Mouse (Mus musculus): ENCODE measurements around the gene Frmd4a. TPM values are rescaled to one million over a fixed set of nuclear protein-coding genes. Genes with fewer than 3 reads are reported as not detected.

Gene Frmd4a
- polyA plus RNA-seq, 1 experiment = 4.2 TPM

DNA sequence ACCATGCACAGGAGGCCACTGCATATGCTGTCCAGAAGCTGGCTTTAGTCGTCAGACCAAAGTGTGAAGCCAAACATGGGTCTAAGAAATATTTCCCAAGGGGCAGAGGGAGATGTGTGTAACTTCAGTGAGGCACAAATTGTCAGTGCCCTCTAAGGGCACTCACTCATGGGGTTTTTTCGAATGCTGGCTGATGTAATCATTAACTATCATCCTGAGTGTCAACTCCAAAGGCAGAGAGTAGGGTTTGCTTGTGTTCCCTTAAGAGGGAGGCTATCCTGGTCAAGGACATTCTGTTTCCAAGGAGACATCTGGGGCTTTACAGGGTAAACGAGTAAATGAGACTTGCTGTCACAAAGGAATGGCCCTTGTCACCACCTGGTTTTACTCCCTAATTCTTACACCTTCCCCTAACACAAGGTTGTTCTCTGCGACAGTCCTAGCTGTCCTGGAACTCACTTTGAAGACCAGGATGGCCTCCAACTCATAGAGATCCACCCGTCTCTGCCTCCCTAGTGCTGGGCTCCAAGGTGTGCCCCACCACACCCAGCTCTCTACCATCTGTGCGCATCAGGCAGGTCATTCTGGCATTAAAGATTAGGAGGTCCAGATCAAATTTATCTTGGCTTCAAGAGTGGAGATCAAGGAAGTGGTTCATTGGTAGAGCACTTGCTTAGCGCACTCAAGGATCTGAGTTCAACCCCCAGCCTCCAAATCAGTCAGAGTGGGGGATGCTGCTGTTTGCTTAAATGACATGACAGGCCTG lies 555.2 kb downstream of the Frmd4a start:
- Histone ChIP-seq H3K27me3 (ENCODE audit: control insufficient read depth, insufficient read depth, low read length) (no peaks in the 10 kb centered on the region), H3K4me3 (ENCODE audit: low read depth, low read length) (no peak overlapping the region), H3K27ac (ENCODE audit: insufficient read depth, low read depth, low read length) (no peak overlapping the region), H3K4me1 (ENCODE audit: control insufficient read depth, insufficient read depth, insufficient read length, low read length) (peaks cover 9% of the 10 kb centered on the region; the same call in 1 of the 2 replicates), H3K36me3 (ENCODE audit: control insufficient read depth, insufficient read depth, low read length) (peaks cover 12% of the 10 kb centered on the region)
- 54% methylated on average over 7 of the region's 7 CpGs for WGBS
- TF ChIP-seq POLR2A (IDR thresholded peaks at IDR 0.05; ENCODE audit: low read depth, low read length) = no peak
- no peak for TF ChIP-seq CTCF (IDR thresholded peaks at IDR 0.05; ENCODE audit: extremely low read depth, insufficient read length, insufficient replicate concordance, low read depth, low read length)

DNA sequence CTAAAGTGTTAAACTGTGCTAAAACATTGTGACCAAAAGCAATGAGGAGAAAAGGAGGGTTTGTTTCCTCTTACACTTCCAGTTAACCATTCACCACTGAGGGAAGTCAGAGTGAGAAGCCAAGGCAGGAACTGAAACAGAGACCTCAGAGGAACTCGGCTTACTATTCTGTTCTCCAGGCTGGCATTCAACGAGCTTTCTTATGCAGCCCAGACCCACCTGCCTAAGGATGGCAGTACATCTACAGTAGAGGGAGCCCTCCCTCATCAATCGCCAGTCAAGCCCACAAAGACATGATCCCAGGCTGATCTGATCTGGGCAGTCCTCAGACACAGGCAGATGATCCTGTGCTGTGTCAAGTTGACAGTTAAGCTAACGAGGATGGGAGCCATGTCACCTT lies 555.9 kb downstream of the Frmd4a start:
- H3K27ac ChIP-seq (ENCODE audit: insufficient read depth, low read depth, low read length) = no peak overlapping the region
- no peak overlapping the region for H3K4me3 ChIP-seq (ENCODE audit: low read depth, low read length)
- no peaks in the 10 kb centered on the region for H3K27me3 ChIP-seq (ENCODE audit: control insufficient read depth, insufficient read depth, low read length)
- peaks cover 9% of the 10 kb centered on the region; the same call in 1 of the 2 replicates for H3K4me1 ChIP-seq (ENCODE audit: control insufficient read depth, insufficient read depth, insufficient read length, low read length)
- TF ChIP-seq POLR2A (IDR thresholded peaks at IDR 0.05; ENCODE audit: low read depth, low read length) (no peak), CTCF (IDR thresholded peaks at IDR 0.05; ENCODE audit: extremely low read depth, insufficient read length, insufficient replicate concordance, low read depth, low read length) (no peak)
- 65% methylated on average over 4 of the region's 4 CpGs for WGBS
- peaks cover 12% of the 10 kb centered on the region for H3K36me3 ChIP-seq (ENCODE audit: control insufficient read depth, insufficient read depth, low read length)

DNA sequence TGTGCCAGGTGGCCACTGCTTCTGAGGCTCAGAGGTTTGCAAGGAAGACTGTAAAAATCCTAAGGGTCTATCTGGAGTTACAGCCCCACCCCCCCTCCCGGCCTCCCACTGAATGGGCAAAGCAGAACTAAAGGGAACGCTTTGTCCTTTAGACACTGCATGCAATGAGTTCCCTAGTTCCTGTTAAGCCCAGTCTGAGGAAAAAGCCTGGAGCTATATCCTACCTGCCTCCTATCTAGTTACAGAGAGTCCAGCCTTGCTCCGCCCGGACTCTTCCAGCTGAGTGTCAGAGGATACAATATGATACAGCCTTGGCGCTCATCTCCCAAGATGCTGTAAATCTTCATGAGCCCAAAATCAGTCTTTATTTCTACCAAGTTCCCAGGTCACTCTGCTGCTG lies 556.7 kb downstream of the Frmd4a start:
- H3K27me3 ChIP-seq (ENCODE audit: control insufficient read depth, insufficient read depth, low read length) = no peaks in the 10 kb centered on the region
- H3K4me1 ChIP-seq (ENCODE audit: control insufficient read depth, insufficient read depth, insufficient read length, low read length) = peaks cover 7% of the 10 kb centered on the region; the same call in 1 of the 2 replicates
- H3K4me3 ChIP-seq (ENCODE audit: low read depth, low read length) = no peak overlapping the region
- H3K27ac ChIP-seq (ENCODE audit: insufficient read depth, low read depth, low read length) = no peak overlapping the region
- WGBS = 93% methylated on average over 5 of the region's 5 CpGs
- TF ChIP-seq POLR2A (IDR thresholded peaks at IDR 0.05; ENCODE audit: low read depth, low read length) (no peak), CTCF (IDR thresholded peaks at IDR 0.05; ENCODE audit: extremely low read depth, insufficient read length, insufficient replicate concordance, low read depth, low read length) (no peak)
- peaks cover 12% of the 10 kb centered on the region for H3K36me3 ChIP-seq (ENCODE audit: control insufficient read depth, insufficient read depth, low read length)

DNA sequence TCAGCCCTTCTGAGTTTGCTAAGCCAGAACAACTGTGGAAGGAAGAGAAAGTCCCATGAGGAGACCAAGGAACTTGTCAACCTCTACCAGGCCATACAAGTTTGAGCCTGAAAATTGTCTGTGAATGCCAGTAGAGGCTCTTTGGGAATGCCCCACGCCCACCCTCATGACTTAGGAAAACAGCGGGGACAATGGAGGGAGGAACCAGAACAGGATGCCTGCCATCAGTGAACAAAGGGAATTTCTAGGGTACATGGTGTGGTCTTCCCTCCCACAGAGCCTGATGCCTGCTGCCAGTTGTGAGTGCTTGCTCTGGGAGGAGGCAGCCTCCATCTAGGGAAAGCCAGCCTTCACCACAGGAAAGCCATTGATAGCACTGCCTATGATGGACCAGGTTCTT lies 557.6 kb downstream of the Frmd4a start:
- no peak overlapping the region for H3K4me3 ChIP-seq (ENCODE audit: low read depth, low read length)
- TF ChIP-seq CTCF (IDR thresholded peaks at IDR 0.05; ENCODE audit: extremely low read depth, insufficient read length, insufficient replicate concordance, low read depth, low read length) = no peak
- no peak for TF ChIP-seq POLR2A (IDR thresholded peaks at IDR 0.05; ENCODE audit: low read depth, low read length)
- peaks cover 5% of the 10 kb centered on the region; the same call in 1 of the 2 replicates for H3K4me1 ChIP-seq (ENCODE audit: control insufficient read depth, insufficient read depth, insufficient read length, low read length)
- H3K36me3 ChIP-seq (ENCODE audit: control insufficient read depth, insufficient read depth, low read length) = peaks cover 12% of the 10 kb centered on the region
- H3K27me3 ChIP-seq (ENCODE audit: control insufficient read depth, insufficient read depth, low read length) = no peaks in the 10 kb centered on the region
- 91% methylated on average over 2 of the region's 2 CpGs for WGBS
- no peak overlapping the region for H3K27ac ChIP-seq (ENCODE audit: insufficient read depth, low read depth, low read length)

DNA sequence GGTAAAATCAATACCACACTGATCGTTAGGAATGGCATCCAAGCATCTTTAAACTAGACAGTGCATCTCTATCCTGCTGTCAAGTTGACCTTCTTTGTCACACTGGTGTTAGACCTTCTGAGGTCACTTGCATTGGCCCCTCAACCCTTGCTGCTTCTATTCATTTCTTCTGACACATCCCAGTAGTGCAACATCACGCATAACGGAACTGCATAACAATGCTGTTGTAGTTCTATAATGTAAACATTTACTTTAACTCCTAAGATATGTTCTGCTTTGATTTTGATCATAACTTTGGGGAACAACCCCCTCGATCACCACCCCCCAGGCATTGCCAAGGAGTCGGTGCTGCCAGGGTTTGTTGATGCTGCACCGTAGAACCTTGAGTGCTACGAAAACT lies 558.5 kb downstream of the Frmd4a start:
- Histone ChIP-seq H3K36me3 (ENCODE audit: control insufficient read depth, insufficient read depth, low read length) (peaks cover 12% of the 10 kb centered on the region), H3K4me3 (ENCODE audit: low read depth, low read length) (no peak overlapping the region), H3K27me3 (ENCODE audit: control insufficient read depth, insufficient read depth, low read length) (no peaks in the 10 kb centered on the region), H3K27ac (ENCODE audit: insufficient read depth, low read depth, low read length) (no peak overlapping the region), H3K4me1 (ENCODE audit: control insufficient read depth, insufficient read depth, insufficient read length, low read length) (peaks cover 4% of the 10 kb centered on the region; the same call in 1 of the 2 replicates)
- WGBS = 90% methylated on average over 7 of the region's 7 CpGs
- TF ChIP-seq POLR2A (IDR thresholded peaks at IDR 0.05; ENCODE audit: low read depth, low read length) (no peak), CTCF (IDR thresholded peaks at IDR 0.05; ENCODE audit: extremely low read depth, insufficient read length, insufficient replicate concordance, low read depth, low read length) (no peak)

DNA sequence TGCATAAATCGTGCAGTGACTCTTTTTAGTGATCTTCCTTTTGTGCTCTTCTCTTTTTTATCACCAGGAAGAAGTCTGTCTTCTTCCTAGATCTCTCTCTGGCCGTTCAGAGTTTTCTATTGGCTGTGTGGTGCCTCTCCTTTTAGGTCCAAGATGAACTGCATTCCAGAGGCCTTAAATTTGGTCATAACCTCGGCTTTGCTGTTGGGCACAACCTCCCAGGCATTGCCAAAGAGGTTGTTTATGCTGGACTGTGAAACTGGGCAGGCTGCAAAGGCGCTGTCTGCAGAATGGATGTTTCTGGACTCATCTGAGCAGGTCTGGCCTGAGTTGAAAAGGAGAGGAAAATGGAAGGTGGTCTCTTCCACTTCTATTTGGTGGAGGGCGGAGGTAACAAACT lies 560.8 kb downstream of the Frmd4a start:
- no peak overlapping the region for H3K27ac ChIP-seq (ENCODE audit: insufficient read depth, low read depth, low read length)
- H3K27me3 ChIP-seq (ENCODE audit: control insufficient read depth, insufficient read depth, low read length) = no peaks in the 10 kb centered on the region
- no peak overlapping the region for H3K4me3 ChIP-seq (ENCODE audit: low read depth, low read length)
- peaks cover 9% of the 10 kb centered on the region; the same call in 1 of the 2 replicates for H3K36me3 ChIP-seq (ENCODE audit: control insufficient read depth, insufficient read depth, low read length)
- no peak for TF ChIP-seq CTCF (IDR thresholded peaks at IDR 0.05; ENCODE audit: extremely low read depth, insufficient read length, insufficient replicate concordance, low read depth, low read length)
- TF ChIP-seq POLR2A (IDR thresholded peaks at IDR 0.05; ENCODE audit: low read depth, low read length) = no peak
- 69% methylated on average over 5 of the region's 5 CpGs for WGBS
- peaks cover 5% of the 10 kb centered on the region; the same call in 1 of the 2 replicates for H3K4me1 ChIP-seq (ENCODE audit: control insufficient read depth, insufficient read depth, insufficient read length, low read length)

DNA sequence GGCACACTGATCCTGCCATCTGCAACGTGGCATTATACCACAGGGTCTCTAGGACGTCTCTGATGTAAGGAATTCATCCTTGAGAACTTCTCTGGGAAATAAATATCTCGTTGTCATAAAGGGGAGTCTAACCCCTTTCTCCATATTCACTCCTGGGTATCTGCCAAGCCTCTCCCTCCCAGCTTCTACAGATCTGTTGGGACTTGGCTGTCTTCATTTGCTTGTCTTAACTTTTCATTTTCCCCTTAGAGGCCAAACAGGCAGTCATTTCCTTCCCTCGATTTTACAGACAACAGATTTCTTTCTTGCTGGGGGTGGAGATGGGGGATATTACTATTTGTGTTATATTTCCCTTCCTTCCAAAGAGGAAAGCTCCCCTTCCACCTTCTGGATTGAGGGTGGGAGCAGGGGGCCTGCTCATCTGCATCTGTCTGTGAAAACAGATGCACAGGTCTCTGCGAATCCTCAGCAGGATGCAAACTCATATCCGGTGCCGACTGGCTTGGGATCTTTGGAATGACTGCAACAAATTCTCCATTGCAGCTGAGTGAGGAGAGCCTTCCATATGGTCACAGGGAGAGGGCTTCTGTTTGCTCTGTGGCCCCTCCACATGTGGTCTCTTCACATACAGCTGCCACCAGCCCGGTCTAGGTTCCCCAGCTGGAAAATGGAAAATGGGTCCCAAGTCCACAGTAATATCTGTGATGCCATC lies 562.0 kb downstream of the Frmd4a start:
- Histone ChIP-seq H3K27ac (ENCODE audit: insufficient read depth, low read depth, low read length) (no peak overlapping the region), H3K36me3 (ENCODE audit: control insufficient read depth, insufficient read depth, low read length) (peaks cover 4% of the 10 kb centered on the region; the same call in 1 of the 2 replicates), H3K4me1 (ENCODE audit: control insufficient read depth, insufficient read depth, insufficient read length, low read length) (peaks cover 2% of the 10 kb centered on the region; the same call in 1 of the 2 replicates), H3K4me3 (ENCODE audit: low read depth, low read length) (no peak overlapping the region), H3K27me3 (ENCODE audit: control insufficient read depth, insufficient read depth, low read length) (no peaks in the 10 kb centered on the region)
- TF ChIP-seq CTCF (IDR thresholded peaks at IDR 0.05; ENCODE audit: extremely low read depth, insufficient read length, insufficient replicate concordance, low read depth, low read length) = no peak
- TF ChIP-seq POLR2A (IDR thresholded peaks at IDR 0.05; ENCODE audit: low read depth, low read length) = no peak
- 72% methylated on average over 8 of the region's 8 CpGs for WGBS
